Mouse (Mus musculus): ENCODE measurements at regions not wholly inside any gene's neighbourhood (a gene's known extent, or its start where the extent isn't known, plus 50 kb on each side); places are given as distances from the start of the nearest gene placed in this dataset.

DNA sequence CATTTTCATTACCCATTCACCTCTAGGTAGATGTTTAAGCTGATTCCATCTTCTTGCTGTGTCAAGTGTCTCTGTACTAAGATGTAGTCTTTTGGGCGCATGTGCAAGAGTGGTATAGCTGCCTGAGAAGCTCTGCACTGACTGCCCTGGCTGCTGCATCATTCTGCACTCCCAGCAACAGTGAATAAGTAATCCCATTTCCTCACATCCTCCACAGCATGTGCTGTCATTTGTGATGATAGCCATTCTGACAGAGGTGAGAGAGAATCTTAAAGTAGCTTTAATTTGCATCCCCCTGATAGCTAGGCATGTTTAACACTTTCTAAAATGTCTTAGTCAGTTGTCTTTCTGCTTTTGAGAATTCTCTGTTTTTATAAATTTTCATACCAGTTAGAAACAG is 1240.5 kb downstream of the 9330182O14Rik start:
- TF ChIP-seq CTCF (conservative IDR thresholded peaks at IDR 0.05; ENCODE audit: low read length), result no peak
- TF ChIP-seq POU5F1 (IDR thresholded peaks at IDR 0.05; ENCODE audit: borderline replicate concordance, low read length), result no peak

All from E14TG2a.4 (cell line).